Mouse (Mus musculus) cerebellum, postnatal 10 days (tissue): ENCODE data around the gene Alkbh1.

Experiments used
- DNase-seq, 2 experiments: peaks; one replicate each; pipeline ENCODE4 v3.0.0; 2021; ENCODE audit warnings: mixed read lengths in 2 of 2

The Alkbh1 gene

DNA sequence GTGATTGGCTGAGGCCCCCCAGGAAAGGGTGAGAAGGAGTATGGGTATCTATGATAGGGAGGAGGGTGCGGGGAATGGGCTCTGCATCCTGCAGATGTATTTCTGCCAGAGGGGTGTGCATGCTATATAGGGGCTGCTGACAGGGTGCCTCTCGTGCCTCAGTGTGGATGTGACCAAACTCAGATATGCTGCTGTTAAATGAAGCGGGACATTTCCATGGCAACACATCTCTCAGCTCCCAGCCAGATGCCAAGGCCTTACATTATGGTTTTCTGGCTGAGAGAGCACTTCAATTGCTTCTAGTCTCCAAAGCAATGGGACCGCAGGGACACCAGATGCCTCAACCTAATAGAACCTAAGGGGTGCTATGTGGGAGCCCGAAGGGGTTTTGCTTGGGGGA is 24.9 kb downstream of the Alkbh1 start:
- DNase-seq: peak; percentile 46 to 65

GRCm38 (mm10) chr12:87416690-87417089 is 27.1 kb downstream of the Alkbh1 start:
- peak; percentile 65 to 73 for DNase-seq

DNA sequence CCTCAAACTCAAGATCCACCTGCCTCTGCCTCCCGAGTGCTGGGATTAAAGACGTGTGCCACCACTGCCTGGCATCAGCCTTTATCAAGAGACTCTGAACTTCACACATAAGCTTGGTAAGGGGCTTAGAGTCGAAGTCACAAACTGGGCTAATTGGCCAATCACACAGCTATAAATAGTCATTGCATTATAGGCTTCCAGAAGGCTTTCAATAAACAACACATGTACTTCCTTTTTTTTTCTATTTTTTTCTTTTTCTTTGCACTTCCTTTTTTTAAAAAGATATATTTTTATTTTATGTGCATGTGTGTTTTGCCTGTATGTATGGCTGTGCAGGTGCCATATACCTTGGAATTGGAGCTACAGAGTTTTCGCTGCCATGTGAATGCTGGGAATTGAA is 28.5 kb downstream of the Alkbh1 start:
- DNase-seq: no peak

DNA sequence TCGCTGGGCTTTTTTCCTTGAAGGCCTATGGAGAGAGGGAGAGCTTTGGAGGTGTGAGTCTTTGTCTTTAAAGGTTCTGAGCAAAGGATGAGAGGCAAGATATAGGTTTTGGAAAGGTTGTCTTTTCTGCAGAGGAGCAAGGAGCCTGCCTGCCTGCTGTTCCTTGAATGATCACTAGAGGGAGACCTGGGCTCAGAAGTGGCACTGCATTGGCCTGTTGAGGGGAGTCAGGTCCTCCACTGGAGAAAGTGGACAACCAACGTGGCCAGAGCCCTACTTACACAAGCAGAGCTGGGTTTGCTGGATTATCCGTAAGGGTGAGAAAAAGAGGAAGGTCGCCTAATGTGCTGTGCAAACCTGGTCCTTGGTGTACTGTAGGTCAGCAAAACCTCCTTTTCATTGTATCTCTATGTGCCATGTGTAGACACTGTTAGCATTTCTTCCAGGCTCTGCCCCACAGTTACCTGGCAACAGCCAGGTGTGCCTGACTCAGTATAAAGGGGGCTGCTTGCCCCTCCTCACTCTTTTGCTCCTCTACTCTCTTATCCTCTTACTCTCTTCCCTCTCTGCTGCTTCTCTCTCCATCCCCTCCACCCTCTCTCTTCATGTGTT is 30.5 kb downstream of the Alkbh1 start:
- peak; percentile 88 to 91 for DNase-seq

DNA sequence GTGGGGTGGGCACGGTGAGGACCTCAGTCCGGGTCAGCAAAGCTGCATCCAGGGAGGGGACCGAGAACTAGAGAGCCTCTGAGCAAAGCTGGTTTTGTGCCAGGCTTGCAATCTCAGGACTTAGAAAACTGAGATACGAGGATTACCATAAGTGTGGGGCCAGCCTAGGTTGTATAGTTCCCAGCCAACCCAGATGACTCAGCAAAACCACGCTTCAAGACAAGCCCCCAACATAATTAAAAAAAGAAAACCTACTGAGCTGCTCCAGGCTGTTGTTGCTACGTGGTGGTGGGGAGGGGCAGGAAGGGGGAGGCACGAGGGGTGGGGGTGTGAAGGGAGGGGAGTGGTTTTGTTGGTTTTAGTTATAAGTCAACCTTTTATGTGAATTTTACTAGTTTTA is 32.8 kb downstream of the Alkbh1 start:
- DNase-seq: no peak

GRCm38 (mm10) chr12:87409123-87409522 is 34.7 kb downstream of the Alkbh1 start:
- no peak for DNase-seq

GRCm38 (mm10) chr12:87407869-87408605 is 35.8 kb downstream of the Alkbh1 start:
- DNase-seq: no peak

DNA sequence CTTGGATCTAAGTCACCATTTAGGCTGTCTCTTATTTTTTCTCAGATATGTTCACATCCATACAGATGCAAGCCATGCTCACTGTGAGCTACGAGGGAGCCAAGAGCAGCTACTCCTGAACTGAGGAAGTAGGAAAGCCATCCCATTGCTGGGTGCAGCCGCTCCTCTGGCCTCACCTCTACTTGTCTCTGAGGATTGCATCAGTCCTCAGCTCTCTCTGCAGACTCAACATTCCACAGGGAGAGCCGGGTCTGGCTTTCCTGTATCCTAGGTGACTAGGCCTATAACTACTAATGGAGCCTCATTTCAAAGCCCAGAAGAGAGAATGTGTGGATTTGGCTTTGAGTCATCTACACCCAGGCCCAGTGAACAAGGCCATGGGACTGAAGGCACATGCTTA is 38.1 kb downstream of the Alkbh1 start:
- no peak for DNase-seq

DNA sequence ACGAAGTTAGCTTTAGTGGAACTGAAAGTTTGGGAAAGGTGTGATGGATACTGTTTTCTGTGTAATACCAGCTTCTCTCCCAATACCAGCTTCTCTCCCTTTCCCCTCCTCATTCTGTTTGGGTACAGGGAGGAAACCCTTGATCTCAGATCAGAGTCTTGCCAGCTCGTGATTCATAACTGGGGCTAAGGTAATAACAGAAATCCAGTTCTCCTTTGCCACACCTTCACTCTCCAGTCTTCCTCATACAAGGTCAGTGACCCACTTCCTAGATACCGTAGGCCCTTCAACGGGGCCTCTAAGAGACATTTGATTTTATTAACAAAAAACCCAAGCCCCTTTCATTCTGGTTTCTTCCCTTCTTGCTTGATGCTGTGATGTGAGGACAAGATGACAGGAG is 38.7 kb downstream of the Alkbh1 start:
- no peak for DNase-seq

GRCm38 (mm10) chr12:87401883-87402282 is 41.9 kb downstream of the Alkbh1 start:
- no peak for DNase-seq

GRCm38 (mm10) chr12:87399119-87399819 is 44.5 kb downstream of the Alkbh1 start:
- no peak for DNase-seq

DNA sequence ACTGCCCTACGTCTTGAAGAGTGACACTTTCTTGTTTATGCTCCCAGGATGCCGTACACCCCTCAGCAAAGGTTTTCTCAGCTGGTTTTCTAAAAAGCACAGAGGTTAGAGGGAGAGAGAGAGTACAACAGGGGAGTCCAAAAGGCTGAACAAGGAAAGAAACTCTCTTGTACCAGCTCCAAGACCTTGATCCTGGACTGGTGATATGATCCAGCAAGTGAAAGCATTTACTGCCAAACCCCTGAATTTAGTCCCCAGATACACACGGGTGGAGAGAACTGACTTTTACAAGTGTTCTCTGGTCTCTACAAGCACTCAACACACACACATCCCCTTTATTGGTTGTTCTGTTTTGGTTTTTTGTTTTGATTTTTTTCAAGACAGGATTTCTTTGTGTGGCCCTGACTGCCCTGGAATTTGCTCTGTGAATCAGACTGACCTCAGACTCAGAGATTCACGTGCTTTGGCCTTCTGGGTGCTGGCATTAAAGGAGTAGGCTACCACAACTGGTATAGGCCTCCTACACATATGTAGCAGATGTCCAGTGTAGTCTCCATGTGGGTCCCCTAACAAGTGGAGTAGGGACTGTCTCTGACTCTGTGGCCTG is 45.9 kb downstream of the Alkbh1 start:
- no peak for DNase-seq

- DNase-seq: no peak
Observed at GRCm38 (mm10) chr12:87397126-87397525, 46.7 kb downstream of the Alkbh1 start.

- no peak for DNase-seq
Observed at GRCm38 (mm10) chr12:87394316-87394715, 49.5 kb downstream of the Alkbh1 start.

GRCm38 (mm10) chr12:87393447-87394145 is 50.2 kb downstream of the Alkbh1 start:
- DNase-seq: no peak

- DNase-seq: no peak
Observed at GRCm38 (mm10) chr12:87391355-87391754, 52.5 kb downstream of the Alkbh1 start.

GRCm38 (mm10) chr12:87389231-87389630 is 54.6 kb downstream of the Alkbh1 start:
- no peak for DNase-seq

DNA sequence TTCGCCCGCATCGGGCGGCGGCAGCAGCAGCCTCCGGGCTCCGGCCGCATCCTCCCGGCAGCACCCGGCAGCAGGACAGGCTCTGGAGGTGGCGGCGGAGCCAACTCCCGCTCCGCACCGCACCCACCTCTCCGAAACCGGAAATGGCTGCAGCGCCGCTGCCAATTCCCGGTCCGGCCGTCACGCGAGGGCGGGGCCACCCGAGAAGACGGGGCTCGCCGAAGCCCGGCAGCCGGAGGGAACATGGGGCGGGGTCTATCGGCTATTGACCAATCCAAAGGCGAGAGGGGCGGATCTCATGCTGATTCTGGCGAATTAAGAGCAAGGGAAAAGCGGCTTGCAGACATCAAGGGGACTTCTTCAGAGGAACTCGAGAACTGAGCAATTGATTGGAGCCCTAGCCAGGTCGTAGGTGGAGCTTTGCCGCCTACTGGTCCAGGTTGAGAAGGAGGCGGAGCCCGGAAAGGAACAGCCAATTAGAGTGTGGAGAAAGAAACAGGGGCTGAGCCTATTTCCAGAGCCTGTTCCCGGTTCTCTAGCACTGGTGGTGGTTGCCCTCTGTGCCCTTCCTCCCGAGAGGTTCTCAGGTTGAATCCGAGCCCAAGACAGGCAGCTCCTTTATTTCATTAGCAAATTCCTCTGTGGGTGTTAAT is 55.6 kb downstream of the Alkbh1 start, which contains the start of gene Sptlc2:
TSS of gene Sptlc2 (minus strand) at position 234 of the 653 bp plus-strand sequence.
- DNase-seq: peak; percentile 100

- DNase-seq: peak; percentile 66
Observed at GRCm38 (mm10) chr12:87387171-87388121, 56.4 kb downstream of the Alkbh1 start.

- no peak for DNase-seq
Observed at GRCm38 (mm10) chr12:87385051-87385450, 58.8 kb downstream of the Alkbh1 start.

DNA sequence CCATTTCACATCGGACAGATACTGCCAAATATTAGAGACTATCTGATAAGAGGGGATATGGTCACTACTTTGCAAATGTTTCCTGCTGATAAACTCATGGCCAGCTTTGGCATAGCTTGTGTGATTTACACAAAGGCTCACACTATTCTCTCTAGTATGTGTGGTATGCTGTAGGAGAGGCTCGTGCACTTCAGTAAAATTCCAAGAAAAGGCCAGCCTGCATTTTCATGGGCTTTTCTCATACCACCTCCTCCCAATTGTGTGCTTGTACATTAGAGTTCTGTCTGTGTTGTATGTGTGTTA is 62.5 kb downstream of the Alkbh1 start:
- no peak for DNase-seq
